Mouse (Mus musculus): Measurements from ENCODE around the gene Psme1.

Psme1 gene

DNA sequence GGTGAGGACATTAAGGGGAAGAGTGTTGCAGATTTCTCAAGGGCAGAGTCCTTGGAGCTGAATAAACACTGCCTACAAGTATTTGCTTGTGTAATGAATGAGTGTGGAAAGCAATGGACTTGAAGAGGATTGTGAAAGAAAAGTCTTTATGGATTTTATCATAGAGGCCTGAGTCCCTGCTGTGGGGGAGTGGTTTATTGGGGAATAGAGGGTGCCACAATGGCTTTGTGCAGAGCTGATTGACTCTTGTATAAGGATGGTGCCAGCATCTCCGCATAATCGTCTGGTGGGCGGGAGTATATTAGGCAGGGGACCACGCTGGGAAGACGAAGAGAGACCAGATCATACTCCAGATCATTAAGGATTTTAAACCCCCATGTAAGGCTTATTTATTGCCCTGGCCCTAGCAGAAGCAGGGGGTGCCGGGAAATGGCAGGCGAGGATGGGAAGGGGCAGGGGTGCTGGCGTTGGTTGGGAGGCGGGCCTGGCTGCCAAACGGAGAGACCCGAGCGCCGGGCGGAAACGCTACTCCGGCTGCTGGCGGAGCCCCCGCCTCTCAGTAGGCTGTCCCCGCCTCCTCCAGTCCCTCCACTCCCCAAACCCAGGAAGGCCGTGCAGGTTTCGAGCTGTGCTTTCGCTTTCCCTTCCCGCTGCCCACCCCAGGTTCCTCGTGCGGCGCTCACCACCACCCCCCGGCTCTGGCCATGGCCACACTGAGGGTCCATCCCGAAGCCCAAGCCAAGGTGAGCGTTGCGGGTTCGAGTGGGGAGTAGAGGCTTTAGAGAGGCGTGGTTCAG is at the start of gene Psme1:
Gene Psme1 (plus strand): TSS at position 253 of the 797 bp plus-strand sequence.
- peak; percentile 34 to 41 for DNase-seq (ENCODE audit: low spot score in 2 of 2)

GRCm38 (mm10) chr14:55536116-55536745 is 41.7 kb upstream of the Psme1 start:
- no peak for DNase-seq (ENCODE audit: low spot score in 2 of 2)

DNA sequence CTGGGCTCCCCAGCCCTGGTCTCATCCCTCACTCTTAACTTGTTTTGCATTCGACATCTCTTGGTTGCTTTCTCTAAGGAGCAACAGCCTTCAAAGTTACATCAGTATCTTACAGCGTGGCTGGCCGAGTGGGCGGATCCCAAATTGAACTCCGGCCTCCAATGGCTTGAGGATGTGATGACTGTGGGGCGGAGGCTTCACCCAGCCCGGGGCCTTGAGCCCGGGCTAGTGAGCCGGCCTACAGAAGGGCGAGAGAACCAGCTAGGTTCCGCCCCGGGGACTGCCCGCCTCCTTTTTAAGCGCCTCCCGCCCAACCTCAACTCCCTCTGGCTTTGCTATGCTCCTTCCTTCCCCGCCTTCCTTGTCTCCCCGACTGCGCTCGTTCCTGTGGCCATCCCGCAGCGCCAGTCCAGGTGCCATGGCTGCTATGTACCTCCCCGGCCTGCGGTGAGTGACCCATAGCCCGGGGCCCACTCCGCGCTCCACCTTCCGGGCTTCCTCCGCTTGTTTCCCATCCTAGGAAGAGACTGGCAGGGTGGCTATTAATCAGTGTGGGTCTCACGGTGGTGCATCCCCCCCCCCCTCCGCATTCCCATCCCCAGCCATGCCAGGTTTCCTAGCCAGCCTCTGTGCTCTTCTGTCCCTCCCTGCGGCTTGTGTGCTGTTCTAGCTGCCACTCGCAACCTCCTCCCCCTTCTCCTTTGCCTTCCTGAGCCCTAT is 37.7 kb upstream of the Psme1 start, which contains the start of gene Pck2:
Gene Pck2 (plus strand): TSS at position 200 of the 720 bp plus-strand sequence.
- peak; percentile 45 to 60 for DNase-seq (ENCODE audit: low spot score in 2 of 2)

DNA sequence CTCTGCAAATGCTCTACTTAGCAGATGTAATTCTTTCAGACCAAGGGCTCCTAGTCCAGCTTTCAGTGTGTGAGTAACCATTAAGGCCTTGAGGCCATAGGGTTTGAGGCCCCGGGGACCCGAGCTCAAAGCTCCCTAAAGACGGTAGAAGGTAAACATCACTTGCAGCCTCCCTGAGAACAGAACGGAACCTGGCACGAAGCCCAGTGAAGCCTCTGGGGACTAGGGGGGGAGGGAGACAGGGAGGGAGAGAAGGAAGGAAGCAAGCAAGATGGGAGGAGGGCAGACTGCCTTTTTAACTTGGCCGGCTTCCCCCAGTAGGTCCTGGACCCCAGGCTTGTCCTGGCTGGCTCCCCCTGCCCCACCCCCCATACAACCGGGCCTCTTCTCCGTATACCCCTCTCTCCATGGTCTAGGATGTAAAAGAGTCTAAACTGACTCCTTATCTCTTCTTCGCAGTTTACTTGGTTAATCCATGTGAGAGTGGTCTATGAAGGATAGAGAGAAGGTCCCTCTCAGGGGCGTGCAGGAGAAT is 37.1 kb upstream of the Psme1 start:
- DNase-seq (ENCODE audit: low spot score in 2 of 2), result peak; percentile 49 to 63

GRCm38 (mm10) chr14:55542268-55542667 is 35.7 kb upstream of the Psme1 start:
- DNase-seq (ENCODE audit: low spot score in 2 of 2), result no peak

DNA sequence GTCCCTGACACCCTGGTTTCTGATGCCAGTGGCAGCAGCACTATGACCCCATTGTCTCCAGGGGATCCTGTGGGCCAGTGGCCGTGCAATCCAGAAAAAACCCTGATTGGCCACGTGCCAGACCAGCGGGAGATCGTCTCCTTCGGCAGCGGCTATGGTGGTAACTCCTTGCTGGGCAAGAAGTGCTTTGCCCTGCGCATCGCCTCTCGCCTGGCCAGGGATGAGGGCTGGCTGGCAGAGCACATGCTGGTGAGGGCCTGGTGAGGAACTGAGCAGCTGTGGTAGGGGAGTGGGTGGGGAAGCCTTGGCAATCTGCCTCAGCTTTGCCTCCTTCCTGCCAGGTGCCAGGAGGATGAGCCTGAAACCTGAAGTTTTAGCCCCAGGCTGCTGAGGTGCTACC is 33.6 kb upstream of the Psme1 start:
- no peak for DNase-seq (ENCODE audit: low spot score in 2 of 2)

DNA sequence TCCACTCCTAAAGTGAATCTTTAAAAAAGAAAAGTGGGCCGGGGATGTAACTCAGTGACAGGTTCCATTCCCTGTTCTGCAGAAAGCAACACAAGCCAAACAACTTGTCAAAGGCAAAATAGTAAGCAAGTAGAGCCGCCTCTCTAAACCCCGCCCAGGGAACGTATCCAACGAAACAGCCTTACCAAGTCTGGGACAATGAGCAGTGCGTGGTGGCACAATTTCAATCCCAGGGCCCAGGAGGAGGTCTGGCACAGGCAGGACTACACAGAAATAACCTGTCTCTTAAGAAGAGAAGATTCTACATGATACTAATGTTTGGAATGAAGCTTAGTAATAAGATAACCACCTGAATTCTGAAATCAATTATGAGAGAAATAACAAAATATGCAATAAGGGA is 27.7 kb upstream of the Psme1 start:
- no peak for DNase-seq (ENCODE audit: low spot score in 2 of 2)

GRCm38 (mm10) chr14:55551347-55551746 is 26.6 kb upstream of the Psme1 start:
- DNase-seq (ENCODE audit: low spot score in 2 of 2), result no peak

GRCm38 (mm10) chr14:55551794-55552193 is 26.1 kb upstream of the Psme1 start:
- DNase-seq (ENCODE audit: low spot score in 2 of 2), result no peak

DNA sequence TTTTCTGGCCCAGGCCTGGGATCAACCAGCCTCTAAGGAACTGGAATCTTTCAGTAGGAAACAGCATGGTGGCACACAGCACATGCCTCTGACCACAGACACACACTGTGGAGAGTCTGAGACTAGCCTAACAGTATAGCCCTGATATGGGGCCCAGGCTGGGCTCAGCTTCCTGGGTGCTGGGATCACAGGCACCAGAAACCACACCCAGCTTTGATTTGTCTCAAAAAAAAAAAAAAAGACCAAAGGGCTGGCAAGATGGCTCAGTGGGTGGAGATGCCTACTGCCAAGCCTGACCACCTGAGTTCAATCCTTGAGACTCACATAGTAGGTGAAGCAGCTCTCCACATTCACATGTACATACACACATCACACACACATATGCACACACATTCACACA is 23.3 kb upstream of the Psme1 start:
- DNase-seq (ENCODE audit: low spot score in 2 of 2), result no peak

DNA sequence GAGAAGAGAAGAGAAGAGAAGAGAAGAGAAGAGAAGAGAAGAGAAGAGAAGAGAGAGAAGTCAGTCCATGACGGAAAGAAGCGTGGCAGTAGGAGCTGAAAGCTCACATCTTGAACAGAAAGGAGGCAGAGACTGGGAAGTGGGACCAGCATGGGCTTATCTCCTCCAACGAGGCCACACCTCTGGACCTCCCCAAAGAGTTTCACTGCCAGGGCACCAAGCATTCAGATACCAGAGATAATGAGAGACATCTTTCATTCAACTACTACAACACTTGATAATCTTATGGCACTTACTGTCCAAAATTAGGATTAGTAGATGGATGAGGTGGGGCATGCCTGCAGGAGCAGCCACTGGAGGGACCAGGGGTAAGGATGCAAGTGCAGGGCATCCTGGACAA is 22.1 kb upstream of the Psme1 start:
- no peak for DNase-seq (ENCODE audit: low spot score in 2 of 2)

DNA sequence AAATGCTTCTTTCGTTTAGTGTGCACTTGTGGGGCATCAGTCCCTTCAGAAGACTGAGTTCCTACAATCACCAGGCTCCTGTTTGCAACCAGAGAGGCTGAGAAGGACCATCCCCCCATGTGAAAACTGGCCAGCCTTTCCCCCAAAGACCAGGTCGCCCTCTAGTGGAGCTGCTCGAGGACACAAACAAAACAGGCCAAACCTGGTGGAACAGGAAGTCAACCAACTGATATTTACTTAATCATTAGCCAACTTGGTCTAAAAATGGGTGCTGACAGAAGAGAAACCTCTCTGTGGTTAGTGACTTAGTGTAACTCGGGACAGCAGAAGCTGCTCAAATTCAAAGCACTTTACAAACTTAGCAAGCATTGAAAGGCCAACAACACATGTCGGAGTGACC is 20.9 kb upstream of the Psme1 start:
- peak; percentile 36 to 44 for DNase-seq (ENCODE audit: low spot score in 2 of 2)

DNA sequence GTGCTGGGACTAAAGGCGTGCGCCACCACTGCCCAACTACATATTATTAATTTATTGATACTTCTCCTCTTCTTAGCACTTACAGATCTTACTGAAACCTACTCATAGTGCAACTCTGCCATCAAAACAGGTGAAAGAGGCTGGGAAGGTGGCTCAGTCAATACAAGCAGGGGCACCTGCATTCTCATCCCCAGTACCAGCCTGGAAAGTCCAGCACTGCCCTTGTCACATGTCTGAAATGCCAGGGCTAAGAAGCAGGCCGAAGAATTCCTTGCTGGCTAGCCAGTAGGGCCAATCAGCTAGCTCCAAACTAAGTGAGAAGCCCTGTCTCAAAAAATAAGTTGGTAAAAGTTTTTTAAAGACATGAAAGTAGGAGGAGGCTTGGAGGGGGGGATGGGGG is 20.3 kb upstream of the Psme1 start:
- no peak for DNase-seq (ENCODE audit: low spot score in 2 of 2)

- no peak for DNase-seq (ENCODE audit: low spot score in 2 of 2)
These were observed 19.0 kb upstream of the Psme1 start for GRCm38 (mm10) chr14:55558740-55559448.

DNA sequence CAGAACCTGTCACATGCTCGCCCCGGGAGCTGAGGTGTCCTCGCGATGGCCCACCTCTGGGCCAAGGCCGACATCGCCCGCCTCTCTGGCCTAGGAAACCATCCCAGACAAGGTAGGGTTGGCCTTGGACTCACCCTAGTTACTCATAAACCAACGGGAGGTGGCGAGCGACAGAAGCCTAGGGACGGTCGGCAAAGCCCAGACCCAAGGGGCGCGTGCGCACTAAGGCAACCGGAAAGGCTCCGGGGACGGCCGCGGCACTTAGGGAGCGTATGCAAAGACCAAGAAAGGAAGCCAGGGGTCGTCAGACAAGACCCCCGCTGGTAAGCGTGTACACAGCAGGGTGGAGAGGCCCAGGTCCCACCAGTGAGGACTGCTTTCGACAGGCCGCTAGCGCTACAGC is 18.1 kb upstream of the Psme1 start, which contains the start of gene Dcaf11:
Gene Dcaf11 (plus strand): TSS at position 208 of the 403 bp plus-strand sequence.
- peak; percentile 70 to 80 for DNase-seq (ENCODE audit: low spot score in 2 of 2)

DNA sequence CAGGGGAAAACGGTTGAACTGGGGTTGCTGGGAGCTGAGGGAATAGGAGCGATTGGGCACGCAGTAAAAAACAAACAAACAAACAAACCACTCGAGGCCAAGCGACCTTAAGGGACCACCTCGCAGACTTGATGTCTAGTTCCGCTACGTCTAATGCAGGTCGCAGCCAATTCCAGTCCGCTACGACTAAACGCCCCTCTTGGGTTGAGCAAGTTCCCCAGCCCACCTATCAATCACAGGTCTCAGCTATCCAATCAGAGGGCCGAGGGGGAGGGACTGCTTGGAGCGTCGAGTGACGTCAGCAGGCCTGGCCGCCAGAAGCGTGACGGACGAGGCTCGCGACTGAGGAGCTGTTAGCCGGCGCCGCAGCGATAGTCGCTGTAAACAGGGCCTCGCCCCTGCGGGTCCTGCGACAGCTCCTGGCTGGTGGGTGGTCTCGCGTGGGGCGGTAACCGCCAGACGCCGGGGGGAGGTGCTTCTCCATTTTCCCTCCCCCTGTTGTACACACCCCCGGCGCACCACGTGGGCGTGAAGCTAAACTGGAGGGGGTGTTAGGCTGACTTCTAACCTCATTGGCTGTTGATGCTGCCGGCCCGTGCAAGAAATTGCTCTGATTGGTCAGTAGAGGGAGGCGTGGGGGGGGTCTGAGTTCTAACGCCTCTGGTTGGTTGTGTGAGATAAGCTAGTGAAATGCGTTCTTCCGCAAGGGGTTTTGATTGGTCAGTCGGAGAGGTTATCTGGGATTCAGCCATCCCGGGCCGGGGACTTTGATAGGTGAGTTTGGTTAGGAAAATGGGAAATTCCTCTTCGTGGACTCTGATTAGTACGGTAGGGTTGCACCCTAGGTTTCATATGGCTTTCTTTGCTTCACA is 17.5 kb upstream of the Psme1 start, which contains the start of gene A730061H03Rik:
Gene A730061H03Rik (minus strand): TSS at position 205 of the 872 bp plus-strand sequence.
- DNase-seq (ENCODE audit: low spot score in 2 of 2), result peak; percentile 96

- DNase-seq (ENCODE audit: low spot score in 2 of 2), result no peak
These were observed 16.1 kb upstream of the Psme1 start for GRCm38 (mm10) chr14:55561860-55562259.

- DNase-seq (ENCODE audit: low spot score in 2 of 2), result no peak
These were observed 14.7 kb upstream of the Psme1 start for GRCm38 (mm10) chr14:55563249-55563648.

DNA sequence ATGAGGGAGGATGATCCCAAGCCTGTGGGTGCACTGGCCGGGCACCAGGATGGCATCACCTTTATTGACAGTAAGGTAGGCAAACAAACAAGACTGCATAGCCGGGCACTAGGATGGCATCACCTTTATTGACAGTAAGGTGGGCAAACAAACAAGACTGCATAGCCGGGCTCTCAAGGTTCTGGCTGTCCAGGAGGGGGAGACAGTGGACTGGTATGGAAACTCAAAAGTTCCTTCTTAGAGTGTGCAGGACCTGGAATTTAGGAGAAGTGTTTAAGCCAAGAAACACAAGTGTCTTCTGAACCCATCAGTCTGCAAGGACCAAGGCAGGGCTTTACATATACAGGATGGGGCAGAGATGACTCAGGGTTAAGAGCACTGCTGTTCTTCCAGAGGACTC is 12.2 kb upstream of the Psme1 start:
- DNase-seq (ENCODE audit: low spot score in 2 of 2), result no peak

- DNase-seq (ENCODE audit: low spot score in 2 of 2), result no peak
These were observed 10.4 kb upstream of the Psme1 start for GRCm38 (mm10) chr14:55567496-55567895.

All from frontal cortex, postnatal 25 days (tissue).